Mouse (Mus musculus): Measurements from ENCODE around the gene Vsig10.

- TF ChIP-seq CTCF (IDR thresholded peaks at IDR 0.05; ENCODE audit: low read depth, low read length) (peak; percentile 37), POLR2A (IDR thresholded peaks at IDR 0.05; ENCODE audit: extremely low read depth, insufficient read depth, low read length) (no peak)
These were observed 69.4 kb downstream of the Vsig10 start for GRCm38 (mm10) chr5:117388296-117388751.
